Mouse (Mus musculus): ENCODE data around the gene Gm21987. TPM values are rescaled to one million over a fixed set of nuclear protein-coding genes. Genes with fewer than 3 reads are reported as not detected.

Gene Gm21987
- not detected in 2 replicates for polyA plus RNA-seq (2016; fragmentation: Nextera tagmentation; extraction: Ambion mirVana)

- H3K27me3 ChIP-seq: no peaks in the 10 kb centered on the region
- H3K36me3 ChIP-seq: peaks cover 21% of the 10 kb centered on the region
- H3K9me3 ChIP-seq (replicated peaks): no peaks in the 10 kb centered on the region
- H3K4me3 ChIP-seq: peak within 1 kb of the TSS; percentile 60
- 3% methylated on average over 35 of the region's 35 CpGs for WGBS
- peak; percentile 98 for ATAC-seq (ENCODE audit: low FRiP score)
- peak within 1 kb of the TSS; percentile 74 for H3K9ac ChIP-seq
- H3K4me1 ChIP-seq: peaks cover 13% of the 10 kb centered on the region
- peak within 1 kb of the TSS; percentile 73 for H3K27ac ChIP-seq
- H3K4me2 ChIP-seq (replicated peaks): peak within 1 kb of the TSS; percentile 69
Observed at GRCm38 (mm10) chr16:38346529-38347325, at the start of gene Gm21987, which contains the start of gene Cox17. TSS of gene Gm21987 (plus strand) at chr16:38347040. TSS of gene Cox17 (plus strand) at chr16:38346991.

DNA sequence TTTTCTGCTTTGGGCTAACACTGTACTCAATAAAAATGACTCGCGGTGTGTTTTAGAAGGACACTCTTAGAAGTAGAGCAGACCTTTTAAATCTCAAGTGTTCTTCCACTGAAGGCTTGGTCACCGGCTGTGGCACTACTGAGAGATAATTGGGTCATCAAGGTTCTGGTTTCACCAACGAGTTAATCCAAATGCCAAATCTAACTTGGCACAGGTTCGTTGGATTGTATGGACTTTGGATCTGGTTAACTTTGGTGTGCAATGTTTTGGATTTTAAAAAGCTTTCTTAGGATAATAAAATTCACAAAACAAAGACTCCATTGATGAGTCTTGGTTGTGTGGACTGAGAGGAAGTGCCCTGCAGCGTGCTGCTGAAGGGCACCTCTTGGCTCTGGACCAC is 48.4 kb upstream of the Gm21987 start:
- 85% methylated on average over 6 of the region's 6 CpGs for WGBS
- H3K27me3 ChIP-seq: no peaks in the 10 kb centered on the region
- H3K9ac ChIP-seq: no peak overlapping the region
- H3K4me3 ChIP-seq: no peak overlapping the region
- no peaks in the 10 kb centered on the region for H3K9me3 ChIP-seq (replicated peaks)
- no peak overlapping the region for H3K4me2 ChIP-seq (replicated peaks)
- no peak for ATAC-seq (ENCODE audit: low FRiP score)
- H3K4me1 ChIP-seq: no peaks in the 10 kb centered on the region
- H3K36me3 ChIP-seq: no peaks in the 10 kb centered on the region
- no peak overlapping the region for H3K27ac ChIP-seq

GRCm38 (mm10) chr16:38302367-38302766 is 44.5 kb upstream of the Gm21987 start:
- H3K9me3 ChIP-seq (replicated peaks): no peaks in the 10 kb centered on the region
- H3K27ac ChIP-seq: no peak overlapping the region
- H3K27me3 ChIP-seq: no peaks in the 10 kb centered on the region
- H3K9ac ChIP-seq: no peak overlapping the region
- H3K4me2 ChIP-seq (replicated peaks): no peak overlapping the region
- no peak overlapping the region for H3K4me3 ChIP-seq
- H3K4me1 ChIP-seq: peaks cover 8% of the 10 kb centered on the region
- WGBS: 92% methylated on average over 13 of the region's 13 CpGs
- no peaks in the 10 kb centered on the region for H3K36me3 ChIP-seq
- no peak for ATAC-seq (ENCODE audit: low FRiP score)

DNA sequence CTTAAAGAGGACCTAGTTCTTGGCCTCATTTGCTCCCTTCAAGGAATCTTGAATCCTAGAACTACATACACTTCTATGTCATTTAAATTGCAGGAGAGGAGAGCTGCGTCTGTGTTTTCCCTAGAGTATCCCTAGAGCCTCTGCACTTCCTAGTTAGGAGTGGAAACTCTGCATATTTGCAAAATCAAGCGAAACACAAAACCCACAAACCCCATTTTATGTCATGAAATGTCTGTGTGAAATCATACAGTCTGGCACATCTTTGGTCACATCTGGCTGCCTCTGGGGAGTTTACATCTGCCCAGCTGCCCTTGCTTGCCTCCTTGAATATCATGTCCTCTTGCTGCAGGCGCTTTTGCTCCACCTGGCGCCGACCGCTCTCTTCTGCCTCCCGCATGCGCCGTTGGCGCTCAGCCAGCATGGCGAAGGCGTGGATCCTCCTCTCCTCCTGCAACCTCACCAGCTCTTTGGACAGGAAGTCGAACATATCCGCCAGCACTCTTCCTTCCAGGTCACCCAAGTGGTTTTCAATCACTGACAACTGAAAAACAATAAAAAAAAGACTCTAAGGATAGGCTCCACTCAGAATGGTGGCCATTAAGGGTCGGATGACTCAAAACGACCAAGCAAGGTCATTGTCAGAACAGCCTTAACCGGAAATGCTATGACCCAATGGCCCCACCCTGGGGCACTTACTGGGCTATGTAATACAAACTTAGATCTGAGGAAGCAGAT is 42.2 kb upstream of the Gm21987 start:
- no peaks in the 10 kb centered on the region for H3K27me3 ChIP-seq
- no peak for ATAC-seq (ENCODE audit: low FRiP score)
- H3K27ac ChIP-seq: no peak overlapping the region
- H3K36me3 ChIP-seq: no peaks in the 10 kb centered on the region
- no peak overlapping the region for H3K4me2 ChIP-seq (replicated peaks)
- no peak overlapping the region for H3K4me3 ChIP-seq
- H3K9me3 ChIP-seq (replicated peaks): no peaks in the 10 kb centered on the region
- H3K9ac ChIP-seq: no peak overlapping the region
- peaks cover 15% of the 10 kb centered on the region for H3K4me1 ChIP-seq
- WGBS: 79% methylated on average over 17 of the region's 17 CpGs

GRCm38 (mm10) chr16:38306571-38307220 is 40.1 kb upstream of the Gm21987 start:
- Histone ChIP-seq H3K9me3 (replicated peaks) (no peaks in the 10 kb centered on the region), H3K4me2 (replicated peaks) (no peak overlapping the region), H3K4me3 (no peak overlapping the region), H3K27ac (no peak overlapping the region), H3K27me3 (no peaks in the 10 kb centered on the region), H3K36me3 (no peaks in the 10 kb centered on the region), H3K4me1 (peaks cover 15% of the 10 kb centered on the region), H3K9ac (no peak overlapping the region)
- 50% methylated on average over 18 of the region's 18 CpGs for WGBS
- peak; percentile 63 for ATAC-seq (ENCODE audit: low FRiP score)

DNA sequence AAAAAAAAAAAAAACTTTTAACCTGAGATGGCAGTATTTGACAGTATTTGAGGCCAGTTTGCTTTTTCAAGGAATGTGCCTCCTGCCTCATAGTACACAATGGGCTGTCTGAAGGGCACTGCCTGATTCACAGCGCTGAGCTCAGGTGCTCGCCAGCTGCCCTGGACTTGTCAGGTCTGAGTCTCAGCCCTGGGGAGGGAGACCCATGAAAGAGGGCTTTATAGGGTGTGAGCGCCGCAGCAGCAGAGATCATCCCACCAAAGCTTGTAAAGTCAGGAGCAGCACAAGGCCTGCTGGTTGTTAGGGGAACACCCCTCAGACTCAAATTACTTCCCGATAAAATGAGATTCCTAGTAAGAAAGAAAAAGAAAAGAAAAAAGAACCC is 39.6 kb upstream of the Gm21987 start:
- H3K4me1 ChIP-seq: peaks cover 15% of the 10 kb centered on the region
- no peak overlapping the region for H3K9ac ChIP-seq
- H3K9me3 ChIP-seq (replicated peaks): no peaks in the 10 kb centered on the region
- no peak overlapping the region for H3K4me3 ChIP-seq
- no peaks in the 10 kb centered on the region for H3K36me3 ChIP-seq
- 31% methylated on average over 5 of the region's 5 CpGs for WGBS
- no peak overlapping the region for H3K4me2 ChIP-seq (replicated peaks)
- peak; percentile 69 for ATAC-seq (ENCODE audit: low FRiP score)
- no peaks in the 10 kb centered on the region for H3K27me3 ChIP-seq
- H3K27ac ChIP-seq: no peak overlapping the region

DNA sequence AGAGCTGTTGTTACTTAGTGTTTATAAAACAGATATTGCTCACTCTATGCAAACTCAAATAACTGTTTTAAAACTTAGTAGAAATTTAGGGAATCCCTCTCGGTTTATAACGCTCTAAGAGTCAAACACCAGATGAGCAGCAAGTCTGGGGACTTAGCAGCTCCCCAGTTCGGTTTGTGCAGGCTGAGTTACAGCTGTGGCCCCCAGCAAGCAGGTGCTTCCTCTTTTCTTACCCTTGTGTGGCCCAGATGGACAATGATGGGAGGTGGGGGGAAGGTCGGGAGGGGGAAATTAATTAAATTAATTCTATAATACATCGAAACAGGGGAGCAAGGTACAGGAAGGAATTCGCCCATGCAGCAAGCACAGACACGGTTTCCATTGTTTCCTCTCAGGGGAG is 39.2 kb upstream of the Gm21987 start:
- Histone ChIP-seq H3K4me3 (no peak overlapping the region), H3K4me1 (peaks cover 15% of the 10 kb centered on the region), H3K27ac (peak overlapping the region; percentile 25; the same call in 1 of the 2 replicates), H3K9ac (no peak overlapping the region), H3K4me2 (replicated peaks) (peak overlapping the region; percentile 2; the same call in 1 of the 2 replicates), H3K36me3 (no peaks in the 10 kb centered on the region), H3K9me3 (replicated peaks) (no peaks in the 10 kb centered on the region), H3K27me3 (no peaks in the 10 kb centered on the region)
- ATAC-seq (ENCODE audit: low FRiP score): peak; percentile 44; the same call in 1 of the 2 replicates
- WGBS: 45% methylated on average over 7 of the region's 7 CpGs

GRCm38 (mm10) chr16:38308195-38308594 is 38.6 kb upstream of the Gm21987 start:
- peak overlapping the region; percentile 25; the same call in 1 of the 2 replicates for H3K27ac ChIP-seq

DNA sequence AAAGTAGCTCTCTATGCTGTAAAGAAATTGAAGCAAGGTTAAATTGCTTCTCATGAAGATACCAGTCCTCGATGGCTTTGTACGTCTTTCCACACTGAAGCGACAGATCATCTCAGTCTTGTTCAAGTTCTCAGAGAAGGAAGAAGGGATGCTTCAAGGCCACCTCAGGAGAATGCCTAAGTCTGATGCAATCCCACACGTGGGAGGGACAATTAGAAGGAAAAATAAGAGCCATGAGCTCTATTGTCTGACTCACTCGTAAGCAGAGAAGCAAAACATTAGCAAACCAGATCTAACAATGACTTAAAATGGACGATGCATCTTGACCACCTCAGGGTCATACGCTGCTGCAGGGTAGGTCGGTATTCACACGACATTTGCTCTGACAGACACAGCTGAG is 28.3 kb upstream of the Gm21987 start:
- 72% methylated on average over 9 of the region's 9 CpGs for WGBS
- H3K27ac ChIP-seq: no peak overlapping the region
- no peak overlapping the region for H3K9ac ChIP-seq
- ATAC-seq (ENCODE audit: low FRiP score): no peak
- H3K4me3 ChIP-seq: no peak overlapping the region
- no peaks in the 10 kb centered on the region for H3K4me1 ChIP-seq
- H3K4me2 ChIP-seq (replicated peaks): no peak overlapping the region
- no peaks in the 10 kb centered on the region for H3K36me3 ChIP-seq
- no peaks in the 10 kb centered on the region for H3K9me3 ChIP-seq (replicated peaks)
- H3K27me3 ChIP-seq: no peaks in the 10 kb centered on the region

More at GRCm38 (mm10) chr16:38308195-38308594, 38.6 kb upstream of the Gm21987 start:
- Histone ChIP-seq H3K9ac (no peak overlapping the region), H3K4me2 (replicated peaks) (peak overlapping the region; percentile 2; the same call in 1 of the 2 replicates), H3K4me3 (no peak overlapping the region), H3K27me3 (no peaks in the 10 kb centered on the region), H3K9me3 (replicated peaks) (no peaks in the 10 kb centered on the region), H3K36me3 (no peaks in the 10 kb centered on the region), H3K4me1 (peaks cover 15% of the 10 kb centered on the region)
- 74% methylated on average over 11 of the region's 11 CpGs for WGBS
- no peak for ATAC-seq (ENCODE audit: low FRiP score)

DNA sequence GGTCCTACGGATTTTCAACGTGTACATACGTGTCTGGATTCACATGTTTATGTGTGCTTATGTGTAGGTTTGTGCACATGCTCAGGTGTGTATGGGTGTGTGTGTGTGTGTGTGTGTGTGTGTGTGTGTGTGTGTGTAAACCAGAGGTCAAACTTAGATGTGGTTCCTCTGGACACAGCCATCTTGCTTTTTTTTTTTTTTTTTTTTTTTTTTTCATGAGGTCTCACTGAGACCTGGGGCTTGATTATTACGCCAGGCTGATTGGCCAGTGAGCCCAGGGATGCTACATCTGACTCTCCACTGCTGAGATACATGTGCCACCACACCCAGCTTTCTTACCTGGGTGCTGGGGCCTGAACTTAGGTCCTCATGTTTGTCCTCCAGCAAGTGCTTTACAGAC is 27.8 kb upstream of the Gm21987 start:
- H3K9ac ChIP-seq: no peak overlapping the region
- 82% methylated on average over 4 of the region's 4 CpGs for WGBS
- H3K27ac ChIP-seq: no peak overlapping the region
- no peaks in the 10 kb centered on the region for H3K4me1 ChIP-seq
- H3K27me3 ChIP-seq: no peaks in the 10 kb centered on the region
- no peak overlapping the region for H3K4me2 ChIP-seq (replicated peaks)
- no peak for ATAC-seq (ENCODE audit: low FRiP score)
- no peak overlapping the region for H3K4me3 ChIP-seq
- no peaks in the 10 kb centered on the region for H3K9me3 ChIP-seq (replicated peaks)
- H3K36me3 ChIP-seq: no peaks in the 10 kb centered on the region

DNA sequence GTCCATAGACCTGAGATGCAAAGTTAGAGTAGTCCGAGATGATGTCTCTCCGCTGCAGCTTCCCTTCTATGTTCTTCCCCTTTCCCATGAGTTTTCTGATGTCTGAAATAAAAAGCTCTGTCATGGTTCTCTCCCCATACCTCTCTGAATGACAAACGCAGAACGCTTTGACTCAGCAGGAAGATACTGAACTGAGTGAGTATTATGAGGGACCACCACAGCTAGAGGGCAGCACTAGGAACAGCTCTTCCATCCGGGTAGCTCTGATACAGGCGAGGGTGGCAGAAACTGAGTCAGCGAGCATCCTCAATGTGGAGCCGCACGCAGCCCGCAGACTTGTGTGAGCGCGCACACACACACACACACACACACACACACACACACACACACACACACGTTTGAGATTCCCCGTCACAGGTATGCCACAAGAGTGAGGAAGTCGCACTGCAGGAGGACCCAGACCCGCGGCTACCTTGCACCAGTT is 25.3 kb upstream of the Gm21987 start:
- no peaks in the 10 kb centered on the region for H3K9me3 ChIP-seq (replicated peaks)
- H3K9ac ChIP-seq: no peak overlapping the region
- H3K36me3 ChIP-seq: no peaks in the 10 kb centered on the region
- no peak overlapping the region for H3K27ac ChIP-seq
- 33% methylated on average over 17 of the region's 17 CpGs for WGBS
- peak overlapping the region; percentile 48 for H3K4me2 ChIP-seq (replicated peaks)
- peak overlapping the region; percentile 22; the same call in 1 of the 2 replicates for H3K4me3 ChIP-seq
- H3K27me3 ChIP-seq: no peaks in the 10 kb centered on the region
- ATAC-seq (ENCODE audit: low FRiP score): no peak; the same call in 1 of the 2 replicates
- no peaks in the 10 kb centered on the region for H3K4me1 ChIP-seq

- Histone ChIP-seq H3K4me3 (no peak overlapping the region), H3K4me2 (replicated peaks) (no peak overlapping the region), H3K27me3 (no peaks in the 10 kb centered on the region), H3K9me3 (replicated peaks) (0 out of 2 replicates have a peak, but pooled peaks cover 1% of the 10 kb centered on the region), H3K9ac (no peak overlapping the region), H3K27ac (no peak overlapping the region), H3K4me1 (no peaks in the 10 kb centered on the region), H3K36me3 (no peaks in the 10 kb centered on the region)
- 91% methylated on average over 15 of the region's 15 CpGs for WGBS
- ATAC-seq (ENCODE audit: low FRiP score): no peak
Observed at GRCm38 (mm10) chr16:38324311-38324710, 22.5 kb upstream of the Gm21987 start.

Data from hindbrain, embryonic 12.5 days (tissue).